Mouse (Mus musculus) liver, postnatal 0 days (tissue): ENCODE results near the gene Adgrf5.

Experiments used
- CTCF ChIP-seq: sonication (generic); IDR thresholded peaks from 2 replicates; pipeline ENCODE4 v1.5.1; 2016; ENCODE audit warnings: antibody characterized with exemption, low read depth
- EP300 ChIP-seq: IDR thresholded peaks from 2 replicates; pipeline ENCODE4 v1.6.1; 2016; ENCODE audit warnings: antibody characterized with exemption, low read depth, mild to moderate bottlenecking

GRCm38 (mm10) chr17:43329761-43330183 is 30.5 kb upstream of the Adgrf5 start:
- peak; percentile 95 for TF ChIP-seq EP300
- no peak for TF ChIP-seq CTCF
